Mouse (Mus musculus) heart, adult 2 months (tissue): ENCODE data around the gene Zdhhc17. TPM values are rescaled to one million over a fixed set of nuclear protein-coding genes. Genes with fewer than 3 reads are reported as not detected.

ENCODE experiments used
- DNase-seq, 2 experiments: peaks; one replicate each; pipeline ENCODE4 v3.0.0; 2021
- H3K27ac ChIP-seq: fragments of 200-600 bp; 2 replicates; pipeline ENCODE4 v1.8.1; 2022
- H3K27me3 ChIP-seq: fragments of 200-500 bp; 2 replicates; pipeline ENCODE4 v1.6.1; 2012; ENCODE audit warnings: mild to moderate bottlenecking, low read length, inconsistent platforms, mixed read lengths; ENCODE audit not compliant: control insufficient read depth, insufficient read depth
- H3K36me3 ChIP-seq: fragments of 200-500 bp; 2 replicates; pipeline ENCODE4 v1.6.1; 2012; ENCODE audit warnings: low read length, inconsistent platforms; ENCODE audit not compliant: control insufficient read depth, insufficient read depth
- H3K4me1 ChIP-seq: fragments of 200-500 bp; 2 replicates; pipeline ENCODE4 v1.6.1; 2011; ENCODE audit warnings: low read length; ENCODE audit not compliant: control insufficient read depth, insufficient read depth
- H3K4me3 ChIP-seq: fragments of 200-600 bp; 2 replicates; pipeline ENCODE4 v1.8.1; 2022
- H3K79me2 ChIP-seq: fragments of 200-500 bp; replicated peaks from 2 replicates; pipeline ENCODE4 v1.6.1; 2012; ENCODE audit warnings: mild to moderate bottlenecking, inconsistent platforms, low read length, moderate library complexity, mixed read lengths; ENCODE audit not compliant: control insufficient read depth, insufficient read depth
- H3K9ac ChIP-seq: fragments of 200-500 bp; 2 replicates; pipeline ENCODE4 v1.6.1; 2012; ENCODE audit warnings: low read depth, mild to moderate bottlenecking, control low read depth, inconsistent platforms, low read length, mixed read lengths
- CTCF ChIP-seq: fragments of 200-600 bp; IDR thresholded peaks from 2 replicates; pipeline ENCODE4 v1.8.1; 2022; ENCODE audit warnings: antibody characterized with exemption, mild to moderate bottlenecking, moderate library complexity
- EP300 ChIP-seq: fragments of 200-500 bp; IDR thresholded peaks from 2 replicates; pipeline ENCODE4 v1.6.1; 2011; ENCODE audit warnings: low read depth, low read length, control low read depth; ENCODE audit not compliant: insufficient read depth
- POLR2A ChIP-seq: fragments of 200-500 bp; IDR thresholded peaks from 2 replicates; pipeline ENCODE4 v1.6.1; 2011; ENCODE audit warnings: mild to moderate bottlenecking, low read depth, low read length, control low read depth; ENCODE audit not compliant: insufficient read depth
- WGBS: fragments of 180-500 bp; shearing (Covaris S2); methylation state at CpG from one replicate; pipeline ENCODE4 v1.1.7; 2018; 5-methylcytosine and 5-hydroxymethylcytosine counted together
- intact Hi-C: fragments of 180-260 bp; cut with DNase I; formaldehyde crosslinking; loops from one replicate; pipeline ENCODE4 v1.15.1; 2025
- polyA plus RNA-seq: library from polyadenylated mRNA; depleted of rRNA; stranded (reverse); fragments of >200 nt; gene quantifications from 2 replicates; pipeline ENCODE4 v1.2.3, GENCODE M21; 2012; rRNA removed
- total RNA-seq, 2 experiments: library from RNA; stranded (reverse); gene quantifications; 2 replicates each; pipeline ENCODE4 v1.2.3; 2021

The Zdhhc17 gene
- total and polyA plus RNA-seq, 3 experiments: 19.0 to 27.6 (median 20.5) TPM

DNA sequence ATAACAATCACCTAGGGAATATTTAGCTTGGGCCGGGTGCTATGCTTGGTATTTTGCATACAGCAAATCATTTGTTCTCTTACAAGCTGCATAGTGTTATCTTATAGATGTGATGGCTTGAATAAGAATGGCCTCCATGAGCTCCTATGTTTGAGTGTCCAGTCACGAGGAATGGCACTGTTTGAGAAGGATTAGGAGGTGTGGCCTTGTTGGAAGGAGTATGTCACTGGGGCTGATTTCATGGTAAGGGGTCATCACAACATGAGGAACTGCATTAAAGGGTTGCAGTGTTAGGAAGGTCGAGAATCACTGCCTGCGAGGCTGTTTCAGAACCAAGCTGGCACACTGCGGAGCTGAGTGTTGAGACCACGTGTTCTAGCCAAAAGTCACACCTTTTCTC, 92.4 kb downstream of the Zdhhc17 start:
- intact Hi-C loops: loop anchor here (5.0 kb wide), 1 partner anchor 35 kb away; no protein-coding TSS in a partner anchor
- TF ChIP-seq CTCF (no peak), POLR2A (no peak), EP300 (no peak)
- H3K4me1 ChIP-seq: peaks cover 3% of the 10 kb centered on the region
- H3K4me3 ChIP-seq: no peak overlapping the region
- DNase-seq: no peak
- no peaks in the 10 kb centered on the region for H3K27me3 ChIP-seq
- no peaks in the 10 kb centered on the region for H3K36me3 ChIP-seq
- peaks cover 3% of the 10 kb centered on the region for H3K79me2 ChIP-seq
- H3K27ac ChIP-seq: no peak overlapping the region
- 89% methylated on average over 6 of the region's 6 CpGs for WGBS
- no peak overlapping the region for H3K9ac ChIP-seq

DNA sequence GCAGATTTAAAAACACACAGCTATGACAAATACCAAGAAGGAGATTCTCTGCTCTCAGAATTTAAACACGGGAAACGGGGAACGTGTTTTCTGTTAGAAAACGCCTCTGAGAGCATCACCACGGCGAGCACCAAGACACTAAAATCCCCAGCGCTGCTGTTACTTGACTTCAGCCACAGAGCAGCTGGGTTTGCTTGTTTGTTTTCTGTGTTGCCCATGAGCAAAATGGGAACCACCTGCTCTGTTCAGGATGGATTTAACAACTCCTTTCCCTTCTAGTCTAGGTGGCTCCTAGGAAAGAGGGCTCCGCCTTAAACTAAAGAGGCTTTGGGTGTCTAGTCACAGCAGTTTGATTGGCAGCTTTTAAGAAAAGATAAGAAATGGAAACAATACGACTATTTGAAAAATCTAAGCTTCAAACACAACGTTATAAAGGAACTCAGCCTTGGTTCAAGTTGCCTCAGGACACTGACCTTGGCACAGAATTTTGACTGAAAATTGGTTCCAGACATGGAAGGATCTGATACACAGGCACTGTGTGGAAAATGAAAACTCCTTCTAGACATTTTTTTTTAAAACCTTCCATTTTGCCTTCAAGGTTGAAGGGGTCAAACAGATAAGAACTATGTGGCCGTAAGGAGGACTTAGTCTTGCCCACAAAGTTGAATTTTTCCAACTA, 93.1 kb downstream of the Zdhhc17 start:
- no peaks in the 10 kb centered on the region for H3K27me3 ChIP-seq
- no peak for DNase-seq
- peaks cover 2% of the 10 kb centered on the region for H3K79me2 ChIP-seq
- intact Hi-C loops: loop anchor here (5.0 kb wide), 1 partner anchor 35 kb away; no protein-coding TSS in a partner anchor
- TF ChIP-seq POLR2A (no peak), EP300 (no peak), CTCF (no peak)
- H3K36me3 ChIP-seq: no peaks in the 10 kb centered on the region
- WGBS: 78% methylated on average over 11 of the region's 11 CpGs
- H3K4me1 ChIP-seq: peaks cover 2% of the 10 kb centered on the region
- no peak overlapping the region for H3K9ac ChIP-seq
- no peak overlapping the region for H3K4me3 ChIP-seq
- H3K27ac ChIP-seq: no peak overlapping the region

GRCm38 (mm10) chr10:110903862-110904261, 106.1 kb downstream of the Zdhhc17 start:
- no peaks in the 10 kb centered on the region for H3K79me2 ChIP-seq
- no peak for DNase-seq
- 95% methylated on average over 3 of the region's 3 CpGs for WGBS
- H3K27me3 ChIP-seq: no peaks in the 10 kb centered on the region
- H3K36me3 ChIP-seq: no peaks in the 10 kb centered on the region
- no peak overlapping the region for H3K9ac ChIP-seq
- no peak for TF ChIP-seq POLR2A
- no peak for TF ChIP-seq EP300
- no peak for TF ChIP-seq CTCF
- no peaks in the 10 kb centered on the region for H3K4me1 ChIP-seq
- no peak overlapping the region for H3K27ac ChIP-seq
- intact Hi-C loops: no loop called here
- H3K4me3 ChIP-seq: no peak overlapping the region

GRCm38 (mm10) chr10:110899744-110900501, 110.0 kb downstream of the Zdhhc17 start:
- no peaks in the 10 kb centered on the region for H3K79me2 ChIP-seq
- H3K36me3 ChIP-seq: no peaks in the 10 kb centered on the region
- no peaks in the 10 kb centered on the region for H3K27me3 ChIP-seq
- peak overlapping the region; percentile 20 for H3K27ac ChIP-seq
- no peak overlapping the region for H3K9ac ChIP-seq
- peak in 1 of 2 experiments; percentile 14 for DNase-seq
- H3K4me3 ChIP-seq: no peak overlapping the region
- WGBS: 61% methylated on average over 13 of the region's 13 CpGs
- intact Hi-C loops: loop anchor here (5.0 kb wide), 1 partner anchor 58 kb away; no protein-coding TSS in a partner anchor
- TF ChIP-seq POLR2A: no peak
- no peak for TF ChIP-seq EP300
- no peak for TF ChIP-seq CTCF
- H3K4me1 ChIP-seq: no peaks in the 10 kb centered on the region

Other genes with a start within 250 kb of the Zdhhc17 start
- gene Csrp2, start 90.4 kb downstream of the Zdhhc17 start, total RNA-seq: 10 to 100 TPM; 37.0 to 41.6 TPM
- gene Csrp2, start 90.4 kb downstream of the Zdhhc17 start, polyA plus RNA-seq: 39.3 and 39.5 TPM in 2 replicates
- gene Osbpl8, start 154.6 kb upstream of the Zdhhc17 start, total RNA-seq: 10 to 100 TPM; 70.0 to 73.7 TPM
- 10.9 and 23.9 TPM in 2 replicates for gene Osbpl8, start 154.6 kb upstream of the Zdhhc17 start, polyA plus RNA-seq